ENCODE assay signal across 25 mouse cellular contexts in the genomic region with DNA sequence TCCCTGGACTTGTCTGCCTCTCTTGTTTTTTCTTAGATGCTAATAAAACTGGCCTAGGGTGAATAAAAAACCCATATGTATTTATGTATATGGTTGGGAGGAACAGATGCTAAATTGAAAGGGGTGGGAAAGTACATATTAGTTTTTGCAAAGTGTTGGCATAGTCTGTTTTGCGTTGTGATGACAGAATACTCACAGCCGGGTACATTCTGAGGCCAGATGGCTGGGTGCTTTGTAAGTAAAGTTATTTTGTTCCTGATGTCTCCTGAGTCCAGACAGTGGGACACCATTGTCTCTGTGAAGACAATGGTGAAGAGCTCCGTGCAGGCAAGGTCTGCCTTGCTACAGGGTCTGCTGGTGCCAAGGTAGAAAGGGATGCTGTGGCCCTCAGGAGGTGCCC. TPM values are rescaled to one million over a fixed set of nuclear protein-coding genes. Genes with fewer than 3 reads are reported as not detected.
DNase-seq lines count a peak whose midpoint lies in the region; ATAC-seq lines count a peak whose summit lies in the region.
"Had no signal": no experiment of that assay in that cellular context is flagged by ENCODE, and none has a peak within 500 bp of the region (broad histone marks: within the 10 kb centered on the region; RNA-seq: fewer than 3 reads in every experiment).

No protein-coding gene starts in this region.

- peaks cover 33% of the 10 kb centered on the region for H3K36me3 ChIP-seq in forebrain, embryonic 13.5 days (ENCODE audit: poor library complexity, severe bottlenecking)
- peaks cover 67% of the 10 kb centered on the region for H3K36me3 ChIP-seq in forebrain, embryonic 10.5 days (replicated peaks)
- 0 out of 2 replicates have a peak, but pooled peaks cover 3% of the 10 kb centered on the region for H3K36me3 ChIP-seq in forebrain, embryonic 16.5 days (ENCODE audit: control insufficient read depth, insufficient read depth)

- intact Hi-C loops in left cerebral cortex, postnatal 36 days (cut with DNase I) = no loop called here

- H3K9ac ChIP-seq in forebrain, embryonic 13.5 days = no peak overlapping the region
- H3K9ac ChIP-seq in forebrain, embryonic 16.5 days (replicated peaks; ENCODE audit: low read depth, low read length) = no peak overlapping the region
- H3K9ac ChIP-seq: embryonic facial prominence, embryonic 12.5 days; heart, embryonic 13.5 days; hindbrain, embryonic 13.5 days had no signal

- no peak overlapping the region for H3K4me2 ChIP-seq in forebrain, embryonic 13.5 days
- no peak overlapping the region for H3K4me2 ChIP-seq in forebrain, embryonic 16.5 days (ENCODE audit: low read length)
- H3K4me2 ChIP-seq: embryonic facial prominence, embryonic 12.5 days; heart, embryonic 13.5 days; hindbrain, embryonic 13.5 days had no signal

- peak; percentile 30; the same call in 1 of the 2 replicates for ATAC-seq in forebrain, embryonic 13.5 days
- peak; percentile 59 for ATAC-seq in forebrain, embryonic 16.5 days
- ATAC-seq: hindbrain, postnatal 0 days had no signal

- no peak for DNase-seq in forebrain, embryonic 10.5 days (ENCODE audit: extremely low spot score, low spot score)
- peak; percentile 37 for DNase-seq in layer of hippocampus, adult 11-12 months (ENCODE audit: low spot score)
- no peak for DNase-seq in layer of hippocampus, postnatal 10 days (ENCODE audit: low spot score in 2 of 2)
- peak; percentile 48 to 55 for DNase-seq in layer of hippocampus, postnatal 36 days
- no peak for DNase-seq in right cerebral cortex, postnatal 4 days
- no peak for DNase-seq in left cerebral cortex, postnatal 36 days (ENCODE audit: low spot score in 2 of 2)
- DNase-seq: adrenal gland, adult 8-10 months; adrenal gland, postnatal 36 days; cerebellum, adult 11-12 months; cerebellum, adult 9-10 months; cerebellum, postnatal 25 days; gastrocnemius, postnatal 36 days; heart, adult 11 months; heart, postnatal 10 days had no signal

- WGBS in forebrain, embryonic 13.5 days = 61% methylated on average over 3 of the region's 3 CpGs
- 80% methylated on average over 3 of the region's 3 CpGs for WGBS in forebrain, embryonic 10.5 days
- 50% methylated on average over 3 of the region's 3 CpGs for WGBS in forebrain, embryonic 16.5 days

- H3K27ac ChIP-seq in forebrain, embryonic 13.5 days = peak overlapping the region; percentile 37; the same call in 1 of the 2 replicates
- H3K27ac ChIP-seq in forebrain, embryonic 10.5 days = no peak overlapping the region
- H3K27ac ChIP-seq in forebrain, embryonic 16.5 days (ENCODE audit: low read length) = peak overlapping the region; percentile 23; the same call in 1 of the 2 replicates
- H3K27ac ChIP-seq: embryonic facial prominence, embryonic 12.5 days; heart, embryonic 13.5 days; hindbrain, embryonic 13.5 days; hindbrain, postnatal 0 days had no signal

- H3K4me3 ChIP-seq in forebrain, embryonic 13.5 days = no peak overlapping the region
- no peak overlapping the region for H3K4me3 ChIP-seq in forebrain, embryonic 10.5 days
- no peak overlapping the region for H3K4me3 ChIP-seq in forebrain, embryonic 16.5 days (replicated peaks; ENCODE audit: low read length)
- H3K4me3 ChIP-seq: embryonic facial prominence, embryonic 12.5 days; heart, embryonic 13.5 days; hindbrain, embryonic 13.5 days had no signal

- peaks cover 26% of the 10 kb centered on the region for H3K4me1 ChIP-seq in forebrain, embryonic 13.5 days
- peaks cover 19% of the 10 kb centered on the region for H3K4me1 ChIP-seq in forebrain, embryonic 10.5 days
- peaks cover 20% of the 10 kb centered on the region for H3K4me1 ChIP-seq in forebrain, embryonic 16.5 days (replicated peaks; ENCODE audit: control insufficient read depth, insufficient read depth, low read length)

- no peaks in the 10 kb centered on the region for H3K27me3 ChIP-seq in forebrain, embryonic 13.5 days
- H3K27me3 ChIP-seq in forebrain, embryonic 10.5 days (ENCODE audit: poor library complexity, severe bottlenecking) = no peaks in the 10 kb centered on the region
- H3K27me3 ChIP-seq in forebrain, embryonic 16.5 days (replicated peaks; ENCODE audit: control insufficient read depth, insufficient read depth, low read length) = no peaks in the 10 kb centered on the region
- H3K27me3 ChIP-seq: embryonic facial prominence, embryonic 12.5 days; heart, embryonic 13.5 days; hindbrain, embryonic 13.5 days had no signal

- H3K9me3 ChIP-seq in forebrain, embryonic 13.5 days (replicated peaks) = no peaks in the 10 kb centered on the region
- H3K9me3 ChIP-seq in forebrain, embryonic 10.5 days = no peaks in the 10 kb centered on the region
- no peaks in the 10 kb centered on the region for H3K9me3 ChIP-seq in forebrain, embryonic 16.5 days (ENCODE audit: control insufficient read depth, low read length)
- H3K9me3 ChIP-seq: embryonic facial prominence, embryonic 12.5 days; G1E; heart, embryonic 13.5 days; hindbrain, embryonic 13.5 days had no signal

RNA-seq across cellular contexts. Expression of a gene that starts 29.9 kb away (rescaled TPM):
- polyA plus RNA-seq in forebrain, embryonic 13.5 days (2015; fragmentation: Nextera tagmentation; extraction: Ambion mirVana) = 104 and 108 TPM in 2 replicates
- polyA plus RNA-seq in forebrain, embryonic 10.5 days (2016; fragmentation: Nextera tagmentation; extraction: Ambion mirVana) = 120 and 124 TPM in 2 replicates
- total RNA-seq in layer of hippocampus, postnatal 10 days (2021) = 10 to 100 TPM; 46.1 to 49.9 TPM
- 103 and 104 TPM in 2 replicates for polyA plus RNA-seq in forebrain, embryonic 16.5 days (2015; fragmentation: Nextera tagmentation; extraction: Ambion mirVana)
- total RNA-seq in layer of hippocampus, postnatal 36 days (2021) = 10 to 100 TPM; 47.4 to 47.9 TPM
- 10 to 100 TPM; 59.2 to 72.7 TPM for total RNA-seq in left cerebral cortex, postnatal 36 days (2021)

RNA-seq across cellular contexts. Expression of a gene that starts 29.9 kb away (rescaled TPM):
- polyA plus RNA-seq in forebrain, embryonic 13.5 days (2015; fragmentation: Nextera tagmentation; extraction: Ambion mirVana) = 3.7 and 4.0 TPM in 2 replicates
- polyA plus RNA-seq in forebrain, embryonic 10.5 days (2016; fragmentation: Nextera tagmentation; extraction: Ambion mirVana) = 3.6 and 3.9 TPM in 2 replicates
- total RNA-seq in layer of hippocampus, postnatal 10 days (2021) = 1 to 10 TPM; 3.1 to 6.1 TPM
- 2.3 and 2.6 TPM in 2 replicates for polyA plus RNA-seq in forebrain, embryonic 16.5 days (2015; fragmentation: Nextera tagmentation; extraction: Ambion mirVana)
- 1 to 10 TPM; 3.4 to 5.0 TPM for total RNA-seq in layer of hippocampus, postnatal 36 days (2021)
- 1 to 10 TPM; 3.2 to 5.4 TPM for total RNA-seq in left cerebral cortex, postnatal 36 days (2021)

RNA-seq across cellular contexts. Expression of a gene that starts 32.6 kb away (rescaled TPM):
- 1.2 and 1.3 TPM in 2 replicates for polyA plus RNA-seq in forebrain, embryonic 13.5 days (2015; fragmentation: Nextera tagmentation; extraction: Ambion mirVana)
- 1.0 and 1.2 TPM in 2 replicates for polyA plus RNA-seq in forebrain, embryonic 10.5 days (2016; fragmentation: Nextera tagmentation; extraction: Ambion mirVana)
- total RNA-seq in layer of hippocampus, postnatal 10 days (2021) = not detected
- polyA plus RNA-seq in forebrain, embryonic 16.5 days (2015; fragmentation: Nextera tagmentation; extraction: Ambion mirVana) = 0.50 and 1.1 TPM in 2 replicates
- total RNA-seq in layer of hippocampus, postnatal 36 days (2021) = not detected
- not detected for total RNA-seq in left cerebral cortex, postnatal 36 days (2021)
- total RNA-seq: adrenal gland, postnatal 36 days; gastrocnemius, adult 8-10 months; gastrocnemius, postnatal 36 days; heart, postnatal 10 days; hematopoietic stem cell, adult 5-6 weeks; hindbrain, postnatal 0 days had no signal
- polyA plus RNA-seq: G1E had no signal

RNA-seq across cellular contexts. Expression of a gene that starts 35.2 kb away (rescaled TPM):
- 17.7 and 20.1 TPM in 2 replicates for polyA plus RNA-seq in forebrain, embryonic 13.5 days (2015; fragmentation: Nextera tagmentation; extraction: Ambion mirVana)
- 18.3 and 19.3 TPM in 2 replicates for polyA plus RNA-seq in forebrain, embryonic 10.5 days (2016; fragmentation: Nextera tagmentation; extraction: Ambion mirVana)
- total RNA-seq in layer of hippocampus, postnatal 10 days (2021) = 10 to 100 TPM; 40.1 to 46.0 TPM
- polyA plus RNA-seq in forebrain, embryonic 16.5 days (2015; fragmentation: Nextera tagmentation; extraction: Ambion mirVana) = 22.0 and 25.9 TPM in 2 replicates
- total RNA-seq in layer of hippocampus, postnatal 36 days (2021) = 10 to 100 TPM; 42.7 to 45.8 TPM
- total RNA-seq in left cerebral cortex, postnatal 36 days (2021) = 10 to 100 TPM; 43.2 to 45.2 TPM

RNA-seq across cellular contexts. Expression of a gene that starts 35.3 kb away (rescaled TPM):
- not detected in 2 replicates for polyA plus RNA-seq in forebrain, embryonic 13.5 days (2015; fragmentation: Nextera tagmentation; extraction: Ambion mirVana)
- polyA plus RNA-seq in forebrain, embryonic 10.5 days (2016; fragmentation: Nextera tagmentation; extraction: Ambion mirVana) = not detected in 2 replicates
- total RNA-seq in layer of hippocampus, postnatal 10 days (2021) = not detected
- polyA plus RNA-seq in forebrain, embryonic 16.5 days (2015; fragmentation: Nextera tagmentation; extraction: Ambion mirVana) = not detected in 2 replicates
- not detected for total RNA-seq in layer of hippocampus, postnatal 36 days (2021)
- total RNA-seq in left cerebral cortex, postnatal 36 days (2021) = not detected
- total RNA-seq: adrenal gland, adult 8-10 months; adrenal gland, postnatal 36 days; gastrocnemius, adult 8-10 months; gastrocnemius, postnatal 36 days; heart, postnatal 10 days; hematopoietic stem cell, adult 5-6 weeks; hindbrain, postnatal 0 days had no signal
- polyA plus RNA-seq: CD4-positive, CD25-positive, alpha-beta regulatory T cell, adult 4 months; cortical plate, adult 2 months; embryonic facial prominence, embryonic 12.5 days; G1E; heart, embryonic 13.5 days; hindbrain, embryonic 13.5 days; hindbrain, postnatal 0 days had no signal

Comparison
In these comparisons a context has a peak if more than half of its experiments do, and no peak if none do; other contexts are left out.
1. DNase-seq: peak in layer of hippocampus, adult 11-12 months (single experiment) and layer of hippocampus, postnatal 36 days (2 of 2); none in forebrain, embryonic 10.5 days (single experiment), layer of hippocampus, postnatal 10 days (0 of 2), right cerebral cortex, postnatal 4 days (single experiment) and left cerebral cortex, postnatal 36 days (0 of 2).